Mouse (Mus musculus) kidney, postnatal 36 days (tissue): ENCODE data around the gene Vamp8.

Experiments
- DNase-seq, 2 experiments: peaks; one replicate each; pipeline ENCODE4 v3.0.0; 2021 to 2022; ENCODE audit warnings: mixed read lengths in 2 of 2

Vamp8 gene

DNA sequence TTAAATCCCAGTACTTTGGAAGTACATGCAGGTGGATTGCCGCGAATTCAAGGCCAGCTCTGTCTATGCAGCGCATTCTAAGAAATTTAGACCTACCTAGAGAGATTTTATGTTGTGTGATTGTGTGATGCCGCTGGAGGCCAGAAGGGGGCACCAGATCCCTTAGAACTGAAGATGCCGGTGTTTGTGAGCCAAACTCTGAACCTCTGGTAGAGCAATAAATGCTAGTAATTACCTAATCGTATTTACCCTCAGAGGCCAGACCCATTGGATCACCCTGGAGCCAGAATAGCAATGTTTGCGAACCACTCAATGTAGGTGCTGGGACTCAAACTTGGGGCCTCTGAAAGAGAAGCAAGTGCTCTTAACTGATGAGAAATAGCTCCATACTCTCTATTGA lies 11.4 kb upstream of the Vamp8 start:
- peak; percentile 86 to 92 for DNase-seq

DNA sequence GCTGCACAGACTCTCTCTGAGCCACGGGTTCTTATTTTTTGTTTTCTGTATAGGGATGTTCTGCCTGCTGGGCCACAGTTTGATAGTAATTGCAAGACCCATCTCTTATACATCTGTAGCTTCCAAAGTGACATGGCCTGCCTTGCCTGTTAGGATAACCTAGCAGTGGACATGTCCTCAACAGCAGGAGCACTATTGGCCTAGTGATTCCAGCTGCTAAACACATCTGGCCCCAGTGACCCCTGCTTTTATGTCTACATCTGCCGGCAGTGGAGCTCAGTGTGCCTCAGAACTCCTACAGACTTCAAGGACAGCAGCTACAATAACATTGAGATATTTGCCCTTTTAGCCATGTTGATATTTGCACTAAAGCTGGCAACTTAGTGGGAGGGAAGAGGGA lies 9.5 kb upstream of the Vamp8 start:
- no peak for DNase-seq

DNA sequence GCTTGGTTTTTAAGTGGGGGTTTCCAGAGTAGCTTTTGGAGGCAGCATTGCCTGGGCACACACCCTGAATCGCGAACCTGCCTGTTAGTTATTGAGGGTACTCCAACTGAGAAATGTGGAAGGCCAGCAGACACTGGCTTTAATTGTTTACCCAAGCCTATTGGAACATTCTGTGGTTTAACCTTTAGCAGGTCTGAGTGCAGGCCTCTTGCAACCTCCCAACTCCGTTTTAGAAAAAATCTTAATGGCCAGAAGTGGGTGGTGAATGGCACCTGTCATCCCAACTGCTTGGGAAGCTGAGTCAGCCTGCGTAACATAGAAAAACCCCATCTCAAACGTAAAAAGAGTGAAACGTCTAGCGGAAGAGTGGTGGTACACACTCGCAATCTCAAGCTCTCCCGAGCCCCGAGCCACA lies 6.3 kb upstream of the Vamp8 start:
- DNase-seq, result no peak

DNA sequence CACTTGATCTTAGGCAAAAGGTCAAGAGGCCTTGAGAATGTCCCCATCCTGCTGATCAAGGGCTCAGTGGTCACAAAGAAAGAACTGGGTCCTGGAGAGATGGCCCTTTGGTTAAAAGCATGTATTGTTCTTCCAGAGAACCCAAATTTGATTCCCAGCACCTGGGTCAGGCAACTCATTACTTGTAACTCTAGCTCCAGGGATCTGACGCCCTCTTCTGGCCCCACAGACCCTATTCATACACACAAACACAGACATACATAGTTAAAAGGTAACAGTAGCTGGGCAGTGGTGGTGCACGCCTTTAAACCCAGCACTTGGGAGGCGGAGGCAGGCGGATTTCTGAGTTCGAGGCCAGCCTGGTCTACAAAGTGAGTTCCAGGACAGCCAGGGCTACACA lies 1.8 kb upstream of the Vamp8 start:
- DNase-seq, result no peak

DNA sequence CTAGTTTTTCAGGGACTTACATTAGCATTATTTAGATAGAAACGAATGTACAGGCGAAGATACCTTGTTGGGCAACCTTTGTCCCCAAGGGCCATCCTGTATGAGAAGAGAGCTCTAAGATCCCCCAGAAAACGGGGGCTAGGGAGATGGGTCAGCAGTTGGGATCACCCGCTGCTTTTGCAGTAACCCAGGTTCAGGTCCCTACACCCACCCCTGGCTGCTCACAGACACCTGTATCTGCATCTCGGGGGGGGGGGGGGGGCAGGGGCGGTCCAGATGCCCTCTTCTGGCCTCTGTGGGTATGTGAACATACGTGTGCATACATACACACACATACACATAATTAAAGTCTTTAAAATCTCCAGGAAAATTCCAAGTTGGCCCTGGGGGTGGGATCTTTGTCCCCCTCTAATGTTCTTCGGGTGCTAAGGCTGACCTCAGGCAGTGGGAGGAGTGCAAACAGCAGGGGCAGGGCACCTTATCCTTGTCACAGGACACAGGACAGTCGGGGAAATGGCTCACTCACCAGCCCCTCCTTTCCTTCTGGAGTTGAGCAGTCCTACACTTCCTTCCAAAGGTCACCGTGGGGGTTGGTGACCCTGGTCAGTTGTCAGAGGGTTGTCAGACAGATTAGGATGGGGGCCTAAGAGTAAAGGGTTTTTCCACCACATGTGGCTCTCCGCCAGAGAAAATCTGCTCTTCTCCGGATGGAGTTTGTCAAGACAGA lies 455 bp upstream of the Vamp8 start:
- DNase-seq, result peak; percentile 94 to 96

DNA sequence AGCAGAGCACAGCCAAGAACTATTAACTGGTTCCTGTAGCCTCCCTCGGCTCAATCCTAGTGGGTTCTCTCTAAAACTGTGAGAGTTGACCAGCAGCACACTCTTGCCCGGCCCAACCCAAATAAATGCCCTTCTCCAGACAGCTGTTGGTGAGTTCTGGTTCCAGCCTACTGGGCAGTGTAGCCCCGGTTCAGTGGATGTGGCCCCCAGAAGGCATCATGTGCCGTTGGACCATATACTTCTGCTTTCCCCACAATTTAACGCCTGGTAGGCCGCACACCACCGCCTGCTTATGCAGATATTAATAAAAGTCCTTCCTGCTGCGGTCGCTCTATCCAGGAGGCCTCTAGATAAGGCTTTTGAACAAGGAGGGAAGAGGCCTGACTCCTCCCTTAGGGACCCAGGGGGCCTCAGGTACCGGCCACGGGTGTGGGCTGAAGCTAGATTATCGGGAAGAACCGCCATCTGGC lies 997 bp downstream of the Vamp8 start:
- peak; percentile 49 to 62 for DNase-seq

DNA sequence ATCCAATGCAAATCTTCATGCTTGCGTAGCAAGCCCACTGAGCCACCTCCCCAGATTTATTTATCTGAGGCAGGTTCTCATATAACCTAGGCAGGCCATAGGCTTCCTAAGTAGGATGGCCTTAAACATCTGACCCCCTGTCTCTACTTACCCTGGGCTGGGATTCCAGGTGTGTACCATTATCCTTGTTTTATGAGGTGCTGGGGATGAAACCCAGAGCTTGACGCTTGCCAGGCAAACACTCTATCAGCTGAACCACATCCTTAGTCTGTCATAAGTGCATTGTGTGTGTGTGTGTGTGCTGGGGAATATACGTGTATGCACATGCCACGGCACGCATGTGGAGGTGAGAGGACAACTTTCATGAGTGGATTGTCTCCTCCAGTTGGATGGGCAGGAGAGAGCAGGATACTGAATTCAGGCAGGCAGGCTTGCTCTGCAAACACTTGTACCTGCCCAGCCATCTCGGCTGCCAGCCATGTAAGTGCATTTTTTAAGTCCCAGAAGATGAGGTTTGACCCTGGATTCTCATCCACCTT lies 1.6 kb downstream of the Vamp8 start:
- DNase-seq, result no peak

DNA sequence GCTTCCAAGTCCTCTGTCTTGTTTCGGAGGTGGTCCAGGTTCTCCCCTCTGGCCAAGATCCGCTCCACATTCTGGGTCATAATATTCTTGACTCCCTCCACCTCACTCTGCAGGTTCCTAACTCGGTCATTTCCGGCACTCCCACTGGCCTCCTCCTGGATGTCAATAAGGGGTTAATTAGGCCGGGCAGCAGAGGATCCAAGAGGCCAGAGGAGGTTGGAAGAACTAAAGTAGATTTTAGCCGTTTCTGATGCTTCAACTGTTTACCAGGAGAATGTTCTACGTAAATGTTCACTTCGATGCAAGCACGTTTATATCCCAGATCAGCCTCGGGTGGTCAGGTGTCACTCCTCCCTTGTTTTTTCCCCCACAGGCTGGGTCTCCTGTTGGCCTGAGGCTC lies 2.2 kb downstream of the Vamp8 start:
- DNase-seq, result no peak

DNA sequence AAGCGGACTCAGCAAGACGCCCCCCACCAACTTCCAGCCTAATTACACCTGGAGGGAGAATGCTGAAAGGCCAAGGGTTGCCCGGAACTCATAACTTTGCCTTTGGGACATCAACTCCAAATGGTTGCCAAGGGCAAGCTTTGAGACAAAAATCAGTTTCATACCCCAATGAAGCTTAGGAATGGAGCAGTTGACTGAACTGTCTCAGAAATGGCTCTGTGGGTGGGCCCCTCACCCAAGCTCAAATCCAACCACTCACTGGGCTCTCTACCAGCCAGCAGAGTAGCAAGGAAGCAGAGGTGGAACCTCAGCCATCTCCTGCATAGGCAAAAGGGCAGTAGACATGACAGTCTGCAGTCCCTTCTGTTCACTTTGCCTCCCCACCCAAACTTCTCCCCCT lies 2.7 kb downstream of the Vamp8 start:
- no peak for DNase-seq

DNA sequence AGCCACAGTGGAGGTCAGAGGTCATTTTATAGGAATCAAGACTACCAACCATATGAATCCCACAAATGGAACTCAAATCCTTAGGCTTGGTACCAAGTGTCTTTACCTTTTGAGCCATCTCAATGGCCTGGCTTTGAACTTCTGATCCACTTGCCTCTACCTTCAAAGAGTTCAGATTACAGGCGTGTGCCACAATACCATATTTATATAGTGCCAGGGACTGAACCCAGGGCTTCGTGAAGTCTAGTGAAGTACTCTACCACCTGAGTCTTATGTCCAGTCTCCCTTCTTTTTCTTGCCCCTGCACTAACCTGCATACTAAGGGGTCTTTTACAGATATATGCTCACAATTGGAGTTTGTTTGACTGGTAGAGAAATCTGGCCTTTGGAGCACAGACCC lies 3.9 kb downstream of the Vamp8 start:
- no peak for DNase-seq

DNA sequence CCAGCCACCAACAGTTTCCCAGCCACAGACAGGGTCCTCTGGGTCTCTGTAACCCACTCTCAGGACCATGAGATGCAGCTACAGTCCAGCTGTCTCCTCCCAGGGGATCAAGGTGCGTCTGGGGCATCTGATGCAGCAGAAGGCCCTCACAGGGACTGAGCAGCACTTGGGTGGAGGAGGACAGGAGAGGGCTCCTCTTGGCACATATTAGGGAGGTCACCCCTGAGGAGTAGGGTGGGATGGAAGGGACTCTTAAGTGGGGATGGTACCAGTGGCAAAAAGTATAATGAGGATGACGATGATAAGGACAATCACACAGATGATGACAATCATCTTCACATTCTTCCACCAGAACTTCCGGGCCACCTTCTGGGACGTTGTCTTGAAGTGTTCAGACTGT lies 5.2 kb downstream of the Vamp8 start:
- no peak for DNase-seq

DNA sequence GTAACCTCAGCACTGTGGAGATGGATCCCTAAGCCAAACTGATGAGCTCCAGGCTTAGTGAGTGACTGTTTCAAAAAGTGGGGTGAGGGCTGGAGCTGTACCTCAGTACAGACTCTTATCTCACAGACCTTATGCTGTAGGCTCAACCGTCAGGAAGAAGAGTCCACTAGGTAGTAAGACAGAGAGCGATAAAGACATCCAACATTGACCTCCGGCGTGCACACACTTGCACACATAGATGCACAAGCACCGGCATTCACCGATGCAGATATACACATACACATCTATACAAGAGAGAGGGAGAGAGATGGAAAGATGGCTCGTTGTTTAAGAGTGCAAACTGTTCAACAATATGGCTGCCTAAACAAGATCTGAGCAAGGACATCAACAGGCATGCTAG lies 6.6 kb downstream of the Vamp8 start:
- no peak for DNase-seq

DNA sequence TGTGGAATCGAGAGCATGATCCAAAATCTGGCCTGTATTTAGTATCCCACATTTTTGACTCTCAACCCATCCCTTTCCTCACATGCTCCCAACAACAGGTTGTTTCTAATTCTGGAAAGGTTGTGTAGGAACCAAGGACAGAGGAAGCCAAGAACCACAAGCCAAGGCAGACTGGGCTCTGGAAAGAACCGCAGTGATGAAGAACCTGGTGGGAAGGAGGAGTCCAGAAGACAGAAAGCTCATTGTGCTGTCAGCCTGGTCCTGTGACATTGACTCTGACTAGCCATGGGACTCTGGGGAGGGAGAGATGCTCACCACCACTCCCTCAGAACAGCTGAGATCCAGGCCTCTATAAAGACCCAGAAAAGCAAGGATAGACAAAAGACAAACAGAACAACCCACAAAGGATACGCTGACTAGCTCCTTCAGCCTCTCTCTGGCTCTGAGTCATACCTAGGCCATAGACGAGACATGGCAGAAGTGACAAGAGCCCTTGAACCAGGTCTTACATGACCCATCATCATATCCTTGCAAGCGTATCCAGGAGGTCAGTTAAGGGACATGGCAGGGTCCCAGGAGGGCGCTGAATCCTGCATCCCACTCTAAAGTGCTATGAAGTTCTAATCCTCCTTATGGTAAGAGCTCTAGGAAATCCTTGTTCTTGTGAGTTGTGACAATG lies 7.2 kb downstream of the Vamp8 start:
- DNase-seq, result no peak

DNA sequence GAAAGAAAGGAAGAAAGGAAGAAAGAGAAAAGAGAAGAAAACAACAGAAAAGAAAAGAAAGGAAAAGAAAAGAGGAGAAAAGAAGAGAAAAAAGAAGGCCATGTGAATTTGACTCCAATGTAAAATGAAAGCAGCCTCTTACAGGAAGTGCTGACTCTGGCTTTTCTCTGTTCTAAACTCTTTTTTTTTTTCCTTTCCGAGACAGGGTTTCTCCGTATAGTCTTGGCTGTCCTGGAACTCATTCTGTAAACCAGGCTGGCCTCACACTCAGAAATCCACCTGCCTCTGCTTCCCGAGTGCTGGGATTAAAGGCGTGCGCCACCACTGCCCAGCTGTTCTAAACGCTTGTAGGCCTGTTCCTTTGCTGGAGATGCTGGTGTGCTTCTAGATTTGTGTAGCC lies 8.0 kb downstream of the Vamp8 start:
- DNase-seq, result no peak

DNA sequence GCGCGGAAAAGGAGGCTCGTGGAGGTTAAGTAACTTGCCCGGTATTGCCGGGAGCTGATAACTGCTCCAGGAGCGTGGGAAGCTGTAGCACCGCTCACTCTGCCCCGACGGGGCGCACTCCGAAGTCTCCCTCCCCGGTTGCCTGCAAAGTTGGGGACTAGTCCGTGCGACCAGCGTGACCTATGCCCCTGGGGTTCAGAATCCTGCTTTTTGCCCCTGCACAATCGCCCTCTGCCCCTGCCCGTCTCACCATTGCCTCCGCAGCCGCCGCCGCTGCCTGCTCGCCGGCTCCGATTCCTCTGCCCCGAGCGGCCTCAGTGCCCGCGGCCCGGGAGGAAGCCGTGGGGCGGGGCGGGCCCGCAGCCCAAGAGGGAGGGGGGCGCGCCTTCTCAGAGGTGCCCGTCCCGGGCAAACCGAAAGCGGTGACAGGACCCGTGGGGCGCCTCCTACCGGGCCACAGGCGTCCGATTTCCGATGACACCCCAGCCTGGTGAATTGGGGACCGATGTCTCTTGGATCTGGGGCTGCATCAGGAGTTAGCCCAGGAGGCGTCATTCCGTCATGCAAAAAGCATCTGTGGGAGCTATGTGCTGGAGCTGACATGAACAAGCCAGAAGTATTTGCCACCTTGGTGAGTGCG lies 10.3 kb downstream of the Vamp8 start, which contains the start of gene Vamp5:
Gene Vamp5, minus strand, starts transcription at position 338 of the 640 bp plus-strand sequence.
- peak; percentile 90 to 94 for DNase-seq

DNA sequence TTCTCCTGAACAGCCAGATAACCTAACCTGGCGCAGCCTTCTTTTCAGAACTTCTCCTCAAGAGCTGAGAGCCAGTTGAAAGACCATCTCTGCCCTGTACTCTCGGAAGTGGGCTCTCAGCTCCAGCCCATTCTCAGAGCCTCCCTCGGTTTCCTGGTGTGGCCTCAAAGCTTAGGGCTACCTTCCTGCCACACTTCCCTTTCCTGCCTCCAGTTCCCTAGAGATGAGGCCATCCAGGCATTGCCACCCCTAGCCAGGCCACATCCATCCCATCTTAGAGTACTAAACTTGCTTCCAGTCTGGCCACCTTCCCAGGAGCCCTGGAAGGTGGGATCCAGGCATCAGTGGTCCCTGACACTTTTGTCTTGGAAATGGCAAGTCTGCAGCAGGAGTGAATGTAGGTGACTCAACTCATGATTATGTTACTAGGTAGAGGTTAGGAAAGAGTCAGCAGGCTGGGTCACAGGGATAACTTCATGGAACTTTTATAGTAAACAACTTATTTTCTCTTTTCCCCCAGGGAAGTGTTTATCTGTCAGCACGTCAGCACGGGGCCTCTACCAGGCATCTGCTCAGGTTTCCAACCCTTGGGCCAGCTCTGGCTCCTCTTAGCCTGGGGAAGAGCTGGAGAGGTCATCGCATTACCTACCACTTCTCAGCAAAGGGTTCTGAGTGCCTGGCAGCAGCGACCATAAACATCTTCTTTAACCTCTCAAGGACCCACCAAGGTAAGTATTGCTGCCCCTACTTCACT lies 10.9 kb downstream of the Vamp8 start:
- DNase-seq, result peak; percentile 54 to 58

DNA sequence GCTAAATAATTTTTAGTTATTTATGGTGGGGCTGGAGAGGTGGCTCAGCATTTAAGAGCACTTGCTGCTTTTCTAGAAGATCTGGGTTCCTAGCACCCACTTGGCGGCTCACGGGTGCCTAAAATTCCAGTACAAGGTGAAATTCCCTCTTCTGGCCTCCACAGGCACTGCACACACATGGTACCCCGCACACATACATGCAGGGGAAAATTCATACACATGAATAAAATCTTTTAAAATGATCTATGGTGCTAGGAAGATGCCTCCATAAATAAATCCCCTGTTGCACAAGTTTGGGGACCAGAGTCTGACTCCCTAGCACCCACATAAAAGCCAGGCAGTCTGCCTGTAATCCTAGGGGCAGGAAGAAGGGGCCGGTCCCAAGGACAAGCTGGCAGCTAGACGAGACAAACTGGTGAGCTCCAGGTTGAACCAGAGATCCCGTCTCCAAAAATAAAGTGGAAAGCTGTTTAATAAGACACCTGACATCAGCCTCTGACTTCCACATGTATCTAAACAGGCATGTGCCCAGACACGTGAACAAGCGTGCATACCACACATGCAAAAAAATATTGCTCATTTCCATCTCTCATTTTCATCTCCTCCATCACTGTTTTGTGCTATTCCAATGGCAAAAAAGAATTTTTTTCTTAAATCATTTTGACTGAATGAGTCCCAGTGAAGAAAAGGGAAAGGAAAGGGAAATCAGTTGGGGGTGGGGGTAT lies 11.8 kb downstream of the Vamp8 start:
- DNase-seq, result no peak

DNA sequence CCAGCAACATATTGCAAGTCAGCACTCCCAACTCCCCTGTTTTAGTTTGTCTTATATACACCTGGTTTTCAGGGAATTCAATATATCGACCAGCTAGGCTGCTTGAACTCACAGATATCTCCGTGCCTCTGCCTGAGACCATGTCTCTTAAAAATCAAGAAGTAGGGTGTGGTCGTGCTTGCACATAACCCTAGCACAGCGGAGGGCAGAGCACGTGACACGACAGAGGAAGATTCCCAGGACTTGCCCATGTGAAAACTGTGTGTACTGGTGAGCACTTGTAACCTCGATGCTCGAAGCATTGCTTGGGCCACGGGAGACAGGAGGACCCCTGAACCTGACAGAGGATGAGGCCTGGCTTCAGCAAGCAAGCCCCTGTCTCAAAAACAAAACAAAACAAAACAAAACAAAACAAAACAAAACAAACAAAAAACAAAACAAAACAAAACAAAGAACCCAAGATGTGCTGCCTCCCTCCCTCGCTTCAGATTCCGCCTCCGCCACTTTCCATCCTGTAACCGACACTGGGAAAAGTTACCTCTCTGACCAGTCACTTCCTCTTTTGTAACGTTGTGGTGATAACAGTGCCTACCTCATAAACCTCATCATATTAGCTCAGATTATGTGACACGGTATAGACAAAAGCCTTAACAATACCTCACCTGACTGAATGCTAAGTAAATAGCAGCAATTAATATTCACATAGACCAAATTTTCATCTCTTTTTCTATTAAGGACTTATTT lies 15.5 kb downstream of the Vamp8 start:
- DNase-seq, result no peak

DNA sequence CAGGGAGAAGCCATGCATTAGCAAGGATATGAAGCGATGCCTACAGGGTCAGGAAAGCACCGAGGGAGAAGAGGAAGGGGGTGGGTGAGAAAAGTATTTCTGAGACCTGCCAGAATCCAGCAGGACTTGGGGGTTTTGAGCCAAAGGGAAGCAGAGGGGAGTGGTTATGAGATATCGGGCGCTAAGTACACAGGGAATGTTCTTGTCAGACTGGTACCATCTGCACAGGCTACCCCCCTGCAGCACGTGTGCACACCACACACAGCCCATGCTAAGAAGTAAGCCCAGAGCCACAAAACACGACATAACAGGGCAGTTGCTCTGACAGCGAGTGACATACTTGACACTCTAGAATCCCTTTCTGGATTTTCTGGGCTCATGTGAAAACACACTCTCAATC lies 16.3 kb downstream of the Vamp8 start:
- no peak for DNase-seq

DNA sequence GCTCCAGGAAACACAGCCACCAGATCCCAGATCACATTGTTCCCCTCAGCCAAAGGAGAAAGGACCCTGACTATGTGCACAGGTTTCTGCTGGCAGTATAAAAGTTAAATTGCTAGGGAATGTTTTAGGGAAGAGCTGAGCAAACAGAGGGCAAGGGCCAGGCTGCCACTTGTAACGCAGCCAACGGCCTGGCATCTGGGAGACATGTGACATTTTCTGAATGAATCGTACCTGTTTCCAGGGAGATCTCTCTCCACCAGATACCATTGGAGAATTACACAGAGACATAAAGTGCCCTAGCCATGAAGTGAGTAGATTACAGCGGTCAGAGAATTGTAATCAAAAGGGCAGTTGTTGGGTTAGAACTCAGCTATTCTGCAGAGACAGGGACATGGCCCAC lies 17.3 kb downstream of the Vamp8 start:
- peak; percentile 59 to 76 for DNase-seq

DNA sequence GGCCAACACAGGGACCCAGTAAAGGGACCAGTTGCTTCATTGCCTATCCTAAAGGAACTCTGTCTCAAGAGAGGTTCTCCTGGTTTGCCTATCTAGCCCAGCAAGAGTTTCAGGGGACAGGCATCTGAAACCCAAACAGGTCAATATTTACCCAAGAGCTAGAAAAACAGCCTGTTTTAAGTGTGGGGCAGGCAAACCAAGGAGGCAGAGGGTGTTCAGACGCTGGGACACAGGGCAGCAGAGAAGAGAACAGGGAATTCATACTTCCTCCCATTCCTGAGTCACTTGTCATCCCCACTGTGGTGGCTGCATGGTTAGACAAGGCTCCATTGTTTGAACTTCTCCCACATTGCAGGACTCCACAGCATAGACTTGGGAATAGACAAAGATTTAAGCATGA lies 18.9 kb downstream of the Vamp8 start:
- no peak for DNase-seq

DNA sequence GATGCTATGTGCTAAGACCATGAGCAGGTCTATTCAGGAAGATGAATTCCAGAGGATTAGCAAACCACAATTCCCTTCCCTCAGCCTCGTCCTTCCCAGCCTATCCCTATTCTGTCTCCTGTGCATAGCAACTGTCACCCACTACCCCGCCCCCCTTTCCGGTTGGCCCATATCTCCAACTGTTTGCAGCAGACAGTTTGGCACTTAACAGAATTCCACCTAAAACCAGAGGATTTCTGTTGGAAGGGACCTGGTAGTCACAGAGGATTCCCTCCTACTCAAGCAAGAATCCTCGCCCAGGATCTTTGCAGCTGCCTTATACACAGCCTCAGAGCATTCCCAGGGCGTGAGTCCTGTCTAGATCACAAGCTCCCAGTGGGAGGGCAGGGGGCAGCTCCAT lies 19.4 kb downstream of the Vamp8 start:
- peak; percentile 62 to 77 for DNase-seq
